Mouse (Mus musculus): ENCODE results near the gene St6galnac3. TPM values are rescaled to one million over a fixed set of nuclear protein-coding genes. Genes with fewer than 3 reads are reported as not detected.

Gene St6galnac3
- polyA plus RNA-seq, 1 experiment from 2014 or later = 34.1 TPM

GRCm38 (mm10) chr3:153267397-153267796 is 457.6 kb downstream of the St6galnac3 start:
- no peak for TF ChIP-seq CTCF (IDR thresholded peaks at IDR 0.05; ENCODE audit: low read depth)
- 41% methylated on average over 8 of the region's 8 CpGs for WGBS

GRCm38 (mm10) chr3:153261985-153262384 is 463.0 kb downstream of the St6galnac3 start:
- TF ChIP-seq CTCF (IDR thresholded peaks at IDR 0.05; ENCODE audit: low read depth) = no peak
- H3K36me3 ChIP-seq (ENCODE audit: insufficient read depth) = no peaks in the 10 kb centered on the region
- 74% methylated on average over 5 of the region's 5 CpGs for WGBS

More at GRCm38 (mm10) chr3:153267397-153267796, 457.6 kb downstream of the St6galnac3 start:
- ATAC-seq (ENCODE audit: insufficient read depth) (no peak), DNase-seq (peak; percentile 86)
- no peaks in the 10 kb centered on the region for H3K27me3 ChIP-seq (ENCODE audit: insufficient read depth, low read length)
- H3K4me3 ChIP-seq (ENCODE audit: low read depth, low read length) = no peak overlapping the region
- no peak overlapping the region for H3K27ac ChIP-seq (ENCODE audit: low read depth)
- H3K4me1 ChIP-seq (ENCODE audit: insufficient read depth) = no peaks in the 10 kb centered on the region
- H3K9ac ChIP-seq = no peak overlapping the region
- H3K36me3 ChIP-seq (ENCODE audit: insufficient read depth) = no peaks in the 10 kb centered on the region
- no peaks in the 10 kb centered on the region for H3K9me3 ChIP-seq (ENCODE audit: low read depth, low read length)
- no peak overlapping the region for H3K4me2 ChIP-seq

DNA sequence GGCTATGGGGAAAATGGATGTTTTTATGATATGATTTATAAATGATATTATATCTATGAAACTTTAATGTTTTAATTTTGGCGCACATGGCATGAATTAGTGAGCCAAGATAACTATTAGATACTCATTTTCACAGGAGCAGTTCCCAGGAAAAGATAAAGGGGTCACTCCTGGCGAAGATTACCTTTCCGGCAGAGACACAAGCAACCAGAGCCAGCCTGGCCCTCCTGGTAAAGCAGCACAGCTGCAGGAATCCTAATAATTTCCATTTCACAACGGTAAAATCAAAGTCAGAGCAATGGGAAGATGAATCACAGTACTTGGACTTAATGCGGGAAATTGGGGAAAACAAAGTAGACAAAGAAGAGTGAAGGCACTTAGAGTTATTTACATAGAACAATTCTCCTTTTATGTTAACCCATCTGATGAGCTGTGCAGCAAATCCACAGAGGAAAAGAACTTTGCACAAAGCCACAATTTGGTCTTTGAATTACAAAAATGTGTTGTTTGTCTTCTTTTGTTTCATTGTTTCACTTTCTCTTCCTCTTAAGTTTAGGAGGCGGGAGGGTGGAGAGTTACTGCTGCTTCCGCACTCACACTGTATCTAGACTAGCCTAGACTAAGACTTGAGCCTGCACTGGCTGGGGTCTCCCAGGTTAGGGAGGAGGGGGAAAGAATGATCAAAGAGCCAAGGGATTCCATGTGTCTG is 464.6 kb downstream of the St6galnac3 start:
- no peak for TF ChIP-seq CTCF (IDR thresholded peaks at IDR 0.05; ENCODE audit: low read depth)
- Histone ChIP-seq H3K4me1 (ENCODE audit: insufficient read depth) (no peaks in the 10 kb centered on the region), H3K9ac (no peak overlapping the region), H3K4me2 (no peak overlapping the region), H3K4me3 (ENCODE audit: low read depth, low read length) (no peak overlapping the region), H3K36me3 (ENCODE audit: insufficient read depth) (no peaks in the 10 kb centered on the region), H3K27ac (ENCODE audit: low read depth) (no peak overlapping the region), H3K9me3 (ENCODE audit: low read depth, low read length) (no peaks in the 10 kb centered on the region), H3K27me3 (ENCODE audit: insufficient read depth, low read length) (no peaks in the 10 kb centered on the region)
- 61% methylated on average over 7 of the region's 7 CpGs for WGBS
- ATAC-seq (ENCODE audit: insufficient read depth) = no peak
- no peak for DNase-seq

More at GRCm38 (mm10) chr3:153261985-153262384, 463.0 kb downstream of the St6galnac3 start:
- H3K9ac ChIP-seq = no peak overlapping the region
- no peak for DNase-seq
- no peak overlapping the region for H3K27ac ChIP-seq (ENCODE audit: low read depth)
- no peaks in the 10 kb centered on the region for H3K27me3 ChIP-seq (ENCODE audit: insufficient read depth, low read length)
- H3K9me3 ChIP-seq (ENCODE audit: low read depth, low read length) = no peaks in the 10 kb centered on the region
- no peak overlapping the region for H3K4me3 ChIP-seq (ENCODE audit: low read depth, low read length)
- H3K4me2 ChIP-seq = no peak overlapping the region
- H3K4me1 ChIP-seq (ENCODE audit: insufficient read depth) = no peaks in the 10 kb centered on the region
- no peak for ATAC-seq (ENCODE audit: insufficient read depth)

- no peak overlapping the region for H3K27ac ChIP-seq (ENCODE audit: low read depth)
- H3K9me3 ChIP-seq (ENCODE audit: low read depth, low read length) = no peaks in the 10 kb centered on the region
- no peaks in the 10 kb centered on the region for H3K36me3 ChIP-seq (ENCODE audit: insufficient read depth)
- H3K27me3 ChIP-seq (ENCODE audit: insufficient read depth, low read length) = no peaks in the 10 kb centered on the region
- ATAC-seq (ENCODE audit: insufficient read depth) (no peak), DNase-seq (no peak)
- no peak overlapping the region for H3K9ac ChIP-seq
- TF ChIP-seq CTCF (IDR thresholded peaks at IDR 0.05; ENCODE audit: low read depth) = no peak
- WGBS = 88% methylated on average over 8 of the region's 8 CpGs
- no peak overlapping the region for H3K4me2 ChIP-seq
- no peaks in the 10 kb centered on the region for H3K4me1 ChIP-seq (ENCODE audit: insufficient read depth)
- H3K4me3 ChIP-seq (ENCODE audit: low read depth, low read length) = no peak overlapping the region
Observed at GRCm38 (mm10) chr3:153255910-153256309, 469.1 kb downstream of the St6galnac3 start.

- no peak for DNase-seq
- no peaks in the 10 kb centered on the region for H3K9me3 ChIP-seq (ENCODE audit: low read depth, low read length)
- no peak for TF ChIP-seq CTCF (IDR thresholded peaks at IDR 0.05; ENCODE audit: low read depth)
Observed at GRCm38 (mm10) chr3:153251653-153252052, 473.3 kb downstream of the St6galnac3 start.

GRCm38 (mm10) chr3:153250598-153251257 is 474.2 kb downstream of the St6galnac3 start:
- Histone ChIP-seq H3K4me2 (no peak overlapping the region), H3K9ac (no peak overlapping the region), H3K9me3 (ENCODE audit: low read depth, low read length) (no peaks in the 10 kb centered on the region), H3K27ac (ENCODE audit: low read depth) (no peak overlapping the region), H3K4me3 (ENCODE audit: low read depth, low read length) (no peak overlapping the region), H3K36me3 (ENCODE audit: insufficient read depth) (no peaks in the 10 kb centered on the region), H3K4me1 (ENCODE audit: insufficient read depth) (no peaks in the 10 kb centered on the region), H3K27me3 (ENCODE audit: insufficient read depth, low read length) (no peaks in the 10 kb centered on the region)
- peak; percentile 89 for DNase-seq
- WGBS = 40% methylated on average over 9 of the region's 9 CpGs
- ATAC-seq (ENCODE audit: insufficient read depth) = peak; percentile 85
- TF ChIP-seq CTCF (IDR thresholded peaks at IDR 0.05; ENCODE audit: low read depth) = peak; percentile 96

More at GRCm38 (mm10) chr3:153251653-153252052, 473.3 kb downstream of the St6galnac3 start:
- no peak overlapping the region for H3K9ac ChIP-seq
- no peaks in the 10 kb centered on the region for H3K36me3 ChIP-seq (ENCODE audit: insufficient read depth)
- WGBS = 84% methylated on average over 3 of the region's 3 CpGs
- no peak overlapping the region for H3K4me3 ChIP-seq (ENCODE audit: low read depth, low read length)
- no peaks in the 10 kb centered on the region for H3K4me1 ChIP-seq (ENCODE audit: insufficient read depth)
- no peak overlapping the region for H3K4me2 ChIP-seq
- no peaks in the 10 kb centered on the region for H3K27me3 ChIP-seq (ENCODE audit: insufficient read depth, low read length)
- no peak overlapping the region for H3K27ac ChIP-seq (ENCODE audit: low read depth)
- ATAC-seq (ENCODE audit: insufficient read depth) = no peak

DNA sequence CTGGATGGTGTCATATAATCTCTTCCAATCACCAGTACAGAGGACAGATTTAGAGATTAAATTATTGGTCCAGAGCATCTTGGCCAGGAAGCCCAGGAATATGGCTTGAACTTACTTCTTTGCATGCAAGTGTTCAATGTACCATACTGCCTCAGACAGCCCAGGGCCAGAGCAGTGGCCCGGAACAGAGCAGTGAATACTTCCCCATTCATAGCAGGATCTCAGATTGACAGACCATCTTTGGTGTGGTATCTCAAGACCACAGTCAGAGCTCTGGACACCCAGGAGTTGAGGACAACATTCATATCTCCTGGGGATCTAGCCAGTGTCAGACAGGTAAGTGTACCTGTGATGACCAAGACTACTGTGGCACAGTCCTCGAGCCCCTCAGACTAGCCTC is 476.1 kb downstream of the St6galnac3 start:
- Histone ChIP-seq H3K27ac (ENCODE audit: low read depth) (no peak overlapping the region), H3K4me2 (no peak overlapping the region), H3K4me1 (ENCODE audit: insufficient read depth) (no peaks in the 10 kb centered on the region), H3K4me3 (ENCODE audit: low read depth, low read length) (no peak overlapping the region), H3K9me3 (ENCODE audit: low read depth, low read length) (no peaks in the 10 kb centered on the region), H3K9ac (no peak overlapping the region), H3K36me3 (ENCODE audit: insufficient read depth) (no peaks in the 10 kb centered on the region), H3K27me3 (ENCODE audit: insufficient read depth, low read length) (no peaks in the 10 kb centered on the region)
- DNase-seq (no peak), ATAC-seq (ENCODE audit: insufficient read depth) (no peak)
- 83% methylated on average over 2 of the region's 2 CpGs for WGBS
- TF ChIP-seq CTCF (IDR thresholded peaks at IDR 0.05; ENCODE audit: low read depth) = no peak
